Mouse (Mus musculus) CH12.LX (cell line): Measurements from ENCODE around the gene Zfp1.

Experiments
- CHD2 ChIP-seq: IDR thresholded peaks from 2 replicates; pipeline ENCODE4 v1.6.1; 2011; ENCODE audit warnings: low read length, improper control_type of control experiment
- CTCF ChIP-seq, 2 experiments: IDR thresholded peaks in 1 of 2; conservative IDR thresholded peaks in 1 of 2; 2 replicates each; pipeline ENCODE4 v1.5.1; 2011 to 2012; ENCODE audit warnings: low read depth in 2 of 2, low read length in 2 of 2, improper control_type of control experiment in 1 of 2, inconsistent platforms in 1 of 2, mild to moderate bottlenecking in 1 of 2, moderate library complexity in 1 of 2
- EP300 ChIP-seq: IDR thresholded peaks from 2 replicates; pipeline ENCODE4 v1.6.1; 2011; ENCODE audit warnings: low read length, improper control_type of control experiment
- MAX ChIP-seq: IDR thresholded peaks from 2 replicates; pipeline ENCODE4 v1.6.1; 2011; ENCODE audit warnings: low read length, improper control_type of control experiment
- TBP ChIP-seq: conservative IDR thresholded peaks from 2 replicates; pipeline ENCODE4 v1.6.1; 2011; ENCODE audit warnings: low read depth, low read length, improper control_type of control experiment
- USF1 ChIP-seq: IDR thresholded peaks from 2 replicates; pipeline ENCODE4 v1.6.1; 2014; ENCODE audit warnings: low read depth, mild to moderate bottlenecking, inconsistent platforms, low read length, improper control_type of control experiment

DNA sequence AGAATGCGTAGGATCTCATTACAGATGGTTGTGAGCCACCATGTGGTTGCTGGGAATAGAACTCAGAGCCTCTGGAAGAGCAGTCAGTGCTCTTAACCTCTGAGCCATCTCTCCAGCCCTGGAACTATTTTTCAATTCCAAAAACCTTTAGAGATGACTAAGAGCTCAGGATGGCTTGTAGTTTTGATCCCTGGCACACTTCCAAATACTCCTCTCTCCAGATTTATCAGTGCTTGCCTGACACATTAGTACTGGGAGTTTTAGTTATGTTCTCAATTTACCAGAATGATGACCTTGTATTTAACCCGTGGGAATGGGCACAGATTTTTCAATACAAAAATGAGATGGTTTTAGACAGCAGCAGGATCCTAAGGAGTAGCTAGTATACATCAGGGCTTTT, 23.6 kb downstream of the Zfp1 start:
- no peak for TF ChIP-seq CHD2
- TF ChIP-seq MAX, result no peak
- TF ChIP-seq TBP, result no peak
- TF ChIP-seq CTCF (conservative IDR thresholded peaks at IDR 0.05 in 1 of 2, IDR thresholded peaks at IDR 0.05 in 1 of 2; ENCODE audit: low read depth in 2 of 2, low read length in 2 of 2), result no peak
- no peak for TF ChIP-seq EP300
- TF ChIP-seq USF1, result no peak
